Mouse (Mus musculus) hindbrain, embryonic 12.5 days (tissue): ENCODE results near the gene Nol10. TPM values are rescaled to one million over a fixed set of nuclear protein-coding genes. Genes with fewer than 3 reads are reported as not detected.

Experiments used
- ATAC-seq: fragments of 200-750 bp; cut with Nextera tagmentation; 2 replicates; pipeline ENCODE4 v1.8.0; 2017; ENCODE audit warnings: moderate TSS enrichment; ENCODE audit not compliant: low FRiP score
- H3K27ac ChIP-seq: fragments of 300-500 bp; sonication (generic); 2 replicates; pipeline ENCODE4 v1.5.1; 2016; ENCODE audit warnings: mild to moderate bottlenecking
- H3K27me3 ChIP-seq: fragments of 300-500 bp; sonication (generic); 2 replicates; pipeline ENCODE4 v1.6.1; 2016; ENCODE audit warnings: mild to moderate bottlenecking
- H3K36me3 ChIP-seq: fragments of 300-500 bp; sonication (generic); 2 replicates; pipeline ENCODE4 v1.6.1; 2016; ENCODE audit warnings: mild to moderate bottlenecking
- H3K4me1 ChIP-seq: fragments of 300-500 bp; sonication (generic); 2 replicates; pipeline ENCODE4 v1.6.1; 2016
- H3K4me2 ChIP-seq: fragments of 300-500 bp; sonication (generic); replicated peaks from 2 replicates; pipeline ENCODE4 v1.6.1; 2016; ENCODE audit warnings: mild to moderate bottlenecking
- H3K4me3 ChIP-seq: fragments of 300-500 bp; sonication (generic); 2 replicates; pipeline ENCODE4 v1.5.1; 2016; ENCODE audit warnings: mild to moderate bottlenecking
- H3K9ac ChIP-seq: fragments of 300-500 bp; sonication (generic); 2 replicates; pipeline ENCODE4 v1.6.1; 2016; ENCODE audit warnings: mild to moderate bottlenecking, moderate library complexity
- H3K9me3 ChIP-seq: fragments of 300-500 bp; sonication (generic); replicated peaks from 2 replicates; pipeline ENCODE4 v1.6.1; 2016; ENCODE audit warnings: mild to moderate bottlenecking
- WGBS: fragments of 180-500 bp; shearing (Covaris S2); methylation state at CpG from one replicate; pipeline ENCODE4 v1.1.7; 2016; 5-methylcytosine and 5-hydroxymethylcytosine counted together
- polyA plus RNA-seq: library from polyadenylated mRNA; unstranded; fragments of >200 nt; fragmentation: Nextera tagmentation; extraction: Ambion mirVana; gene quantifications from 2 replicates; pipeline ENCODE4 v1.2.1, GENCODE M21; 2016

Nol10 gene
- polyA plus RNA-seq, 1 experiment from 2014 or later, result 28.1 TPM

DNA sequence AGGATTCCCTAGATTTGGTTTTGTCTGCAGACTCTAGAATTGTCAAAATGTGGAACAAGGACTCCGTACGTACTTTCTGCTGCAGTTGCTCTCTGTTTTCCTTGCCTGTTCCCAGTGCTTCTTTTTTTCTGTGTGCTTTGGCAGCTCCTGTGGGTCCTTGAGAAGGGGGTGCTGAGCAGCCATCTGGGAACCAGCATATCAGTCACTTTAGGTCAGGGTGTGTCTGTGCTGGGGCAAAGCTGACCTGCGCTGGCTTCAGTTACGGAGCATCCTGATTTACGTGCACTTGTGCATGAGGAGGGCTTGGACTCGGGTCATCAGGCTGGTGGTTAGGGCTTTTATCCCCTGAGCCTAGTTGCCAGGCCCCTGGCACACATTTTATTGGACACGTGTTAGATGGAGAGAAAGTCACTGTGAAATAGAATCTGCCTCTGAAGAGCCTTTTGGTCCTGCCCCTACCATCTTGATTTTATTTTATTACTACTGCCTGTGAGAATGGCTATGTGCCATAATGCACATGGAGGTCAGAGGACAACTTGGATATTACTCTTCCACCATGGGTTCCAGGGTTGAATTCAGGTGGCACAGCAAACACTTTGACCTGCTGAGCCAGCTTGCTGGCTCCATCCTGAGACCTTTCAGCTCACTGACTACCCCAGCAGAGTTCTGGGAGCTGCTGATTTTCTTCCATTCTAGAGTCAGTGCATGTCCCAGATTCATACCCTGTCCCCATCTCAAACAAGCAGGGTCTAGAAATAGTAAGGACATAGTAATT, 21.5 kb downstream of the Nol10 start:
- ATAC-seq, result no peak
- Histone ChIP-seq H3K27ac (no peak overlapping the region), H3K36me3 (peaks cover 71% of the 10 kb centered on the region), H3K9me3 (no peaks in the 10 kb centered on the region), H3K4me3 (no peak overlapping the region), H3K4me1 (no peaks in the 10 kb centered on the region), H3K4me2 (no peak overlapping the region), H3K27me3 (no peaks in the 10 kb centered on the region), H3K9ac (no peak overlapping the region)
- 95% methylated on average over 7 of the region's 7 CpGs for WGBS

DNA sequence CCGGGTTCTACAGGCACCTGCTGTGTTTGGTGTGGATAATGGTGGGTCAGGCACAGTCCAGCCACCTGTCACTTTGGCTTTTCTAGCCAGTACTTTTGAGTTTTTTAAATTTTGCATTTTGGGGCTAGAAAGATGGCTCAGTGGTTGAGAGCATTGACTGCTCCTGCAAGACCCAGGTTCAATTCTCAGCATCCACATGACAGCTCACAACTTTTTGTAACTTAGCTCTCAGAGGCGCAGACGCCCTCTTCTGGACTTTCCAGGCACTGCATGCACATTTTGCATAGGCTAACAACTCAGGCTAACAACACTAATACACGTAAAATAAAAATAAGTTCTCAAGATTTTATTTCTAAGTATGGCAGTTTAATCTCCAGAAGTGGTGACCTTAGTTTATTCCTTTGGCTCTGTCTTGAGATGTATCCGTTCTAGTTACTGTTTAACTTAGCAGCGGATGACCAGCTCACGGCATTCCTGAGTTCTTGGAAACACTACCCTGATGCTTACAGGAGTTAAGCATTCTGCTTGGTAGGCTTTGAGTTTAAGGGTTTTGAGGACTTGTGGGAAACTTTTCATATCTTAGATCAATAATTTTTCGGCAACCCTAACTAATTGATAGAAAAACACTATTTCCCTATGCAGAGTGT, 23.5 kb downstream of the Nol10 start:
- Histone ChIP-seq H3K27me3 (no peaks in the 10 kb centered on the region), H3K9ac (no peak overlapping the region)
- WGBS, result 90% methylated on average over 8 of the region's 8 CpGs

DNA sequence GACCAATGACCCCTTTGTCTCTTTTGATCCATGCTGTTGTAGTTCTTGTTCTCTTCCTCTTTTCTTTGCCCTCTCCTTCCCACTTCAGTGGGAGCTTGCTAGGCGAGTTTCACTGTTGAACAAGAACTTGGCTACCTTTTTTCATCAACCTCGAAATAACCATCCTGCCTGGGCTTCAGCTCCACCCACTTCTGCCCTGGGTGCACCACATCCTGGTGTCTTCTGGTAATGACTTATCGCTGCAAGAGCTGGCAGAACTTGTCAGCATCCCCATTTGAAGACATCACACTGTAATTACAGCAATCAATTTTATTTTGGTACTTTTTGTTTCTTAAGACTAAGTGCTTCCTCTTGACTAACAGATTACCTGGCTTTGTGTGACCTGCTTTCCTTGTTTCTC, 24.4 kb downstream of the Nol10 start:
- no peak overlapping the region for H3K4me2 ChIP-seq
- no peaks in the 10 kb centered on the region for H3K27me3 ChIP-seq
- H3K9ac ChIP-seq, result no peak overlapping the region
- no peak for ATAC-seq
- H3K36me3 ChIP-seq, result peaks cover 90% of the 10 kb centered on the region
- no peak overlapping the region for H3K27ac ChIP-seq
- no peak overlapping the region for H3K4me3 ChIP-seq
- H3K9me3 ChIP-seq, result no peaks in the 10 kb centered on the region
- 87% methylated on average over 3 of the region's 3 CpGs for WGBS
- no peaks in the 10 kb centered on the region for H3K4me1 ChIP-seq

More for the DNA sequence above, 23.5 kb downstream of the Nol10 start:
- Histone ChIP-seq H3K27ac (no peak overlapping the region), H3K4me2 (no peak overlapping the region), H3K36me3 (peaks cover 84% of the 10 kb centered on the region), H3K4me3 (no peak overlapping the region), H3K9me3 (no peaks in the 10 kb centered on the region), H3K4me1 (no peaks in the 10 kb centered on the region)
- ATAC-seq, result no peak

DNA sequence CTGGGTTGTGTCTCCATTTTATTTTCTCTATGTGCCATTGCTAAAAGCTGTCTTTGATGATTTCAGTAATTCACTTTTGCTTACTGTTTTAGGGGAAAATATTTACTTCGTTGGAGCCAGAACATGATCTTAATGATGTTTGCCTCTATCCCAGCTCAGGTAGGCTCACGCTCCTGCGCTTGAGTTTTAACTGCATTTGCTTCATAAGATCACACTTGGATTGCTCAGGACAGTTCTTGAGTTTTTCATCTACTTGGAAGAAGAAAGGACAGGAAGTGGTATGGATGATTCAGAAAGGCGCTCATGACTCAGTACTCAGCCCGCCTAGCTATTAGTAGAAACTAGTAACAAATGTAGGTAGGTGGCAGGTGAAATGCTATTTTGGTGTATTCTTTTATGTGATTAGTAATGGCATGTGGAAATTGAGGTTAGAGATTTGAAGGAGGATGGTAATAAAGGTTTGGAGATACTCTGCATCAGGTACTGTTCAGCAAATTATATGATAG, 25.3 kb downstream of the Nol10 start:
- no peak overlapping the region for H3K27ac ChIP-seq
- ATAC-seq, result no peak
- no peaks in the 10 kb centered on the region for H3K9me3 ChIP-seq
- 94% methylated on average over 5 of the region's 5 CpGs for WGBS
- H3K4me2 ChIP-seq, result no peak overlapping the region
- H3K4me1 ChIP-seq, result no peaks in the 10 kb centered on the region
- H3K4me3 ChIP-seq, result no peak overlapping the region
- no peak overlapping the region for H3K9ac ChIP-seq
- H3K27me3 ChIP-seq, result no peaks in the 10 kb centered on the region
- H3K36me3 ChIP-seq, result peaks cover 85% of the 10 kb centered on the region

DNA sequence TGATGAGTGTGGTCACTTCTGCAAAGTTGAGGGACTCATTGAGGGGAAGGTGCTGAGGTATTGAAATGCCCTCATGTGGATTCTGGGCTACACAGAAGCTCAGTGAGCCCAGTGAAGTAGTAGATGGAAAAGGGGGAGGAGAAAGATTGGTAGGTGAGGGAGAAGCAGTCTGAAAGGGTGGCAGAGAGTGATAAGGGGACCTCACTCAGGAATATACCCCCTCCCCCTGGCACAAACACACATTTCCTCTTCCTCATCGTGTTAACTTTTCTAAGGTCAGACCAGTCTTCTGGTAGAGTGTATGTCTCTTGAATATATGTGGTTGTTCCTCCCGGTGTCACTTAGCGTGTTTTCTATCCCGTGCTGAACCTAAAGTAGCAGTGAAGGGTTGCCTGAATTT, 27.0 kb downstream of the Nol10 start:
- H3K27ac ChIP-seq, result no peak overlapping the region
- ATAC-seq, result no peak
- H3K27me3 ChIP-seq, result no peaks in the 10 kb centered on the region
- no peaks in the 10 kb centered on the region for H3K4me1 ChIP-seq
- H3K4me3 ChIP-seq, result no peak overlapping the region
- peaks cover 82% of the 10 kb centered on the region for H3K36me3 ChIP-seq
- no peaks in the 10 kb centered on the region for H3K9me3 ChIP-seq
- no peak overlapping the region for H3K4me2 ChIP-seq
- no peak overlapping the region for H3K9ac ChIP-seq
- WGBS, result 98% methylated on average over 4 of the region's 4 CpGs

DNA sequence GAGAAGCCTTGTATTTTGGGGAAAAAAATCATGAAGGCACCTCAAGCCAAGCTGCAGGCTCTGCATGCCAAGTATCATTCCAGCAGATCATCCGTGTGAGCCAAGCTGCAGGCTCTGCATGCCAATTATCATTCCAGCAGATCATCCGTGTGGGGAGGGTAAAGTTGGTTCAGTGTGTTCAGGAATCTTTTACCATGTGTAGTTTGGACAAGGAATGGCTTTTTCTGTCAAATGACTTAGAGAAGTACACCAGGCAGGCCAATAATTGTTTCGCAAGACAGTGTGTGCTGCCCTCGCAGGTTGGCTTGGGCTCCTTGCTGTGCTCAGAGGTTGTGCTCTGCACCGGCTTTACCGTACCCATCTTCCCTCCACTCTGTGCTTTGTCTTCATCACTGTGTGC, 28.3 kb downstream of the Nol10 start:
- Histone ChIP-seq H3K9ac (no peak overlapping the region), H3K4me3 (no peak overlapping the region), H3K36me3 (peaks cover 84% of the 10 kb centered on the region), H3K27me3 (no peaks in the 10 kb centered on the region), H3K4me1 (no peaks in the 10 kb centered on the region), H3K27ac (no peak overlapping the region), H3K4me2 (no peak overlapping the region), H3K9me3 (no peaks in the 10 kb centered on the region)
- ATAC-seq, result no peak
- 93% methylated on average over 6 of the region's 6 CpGs for WGBS

DNA sequence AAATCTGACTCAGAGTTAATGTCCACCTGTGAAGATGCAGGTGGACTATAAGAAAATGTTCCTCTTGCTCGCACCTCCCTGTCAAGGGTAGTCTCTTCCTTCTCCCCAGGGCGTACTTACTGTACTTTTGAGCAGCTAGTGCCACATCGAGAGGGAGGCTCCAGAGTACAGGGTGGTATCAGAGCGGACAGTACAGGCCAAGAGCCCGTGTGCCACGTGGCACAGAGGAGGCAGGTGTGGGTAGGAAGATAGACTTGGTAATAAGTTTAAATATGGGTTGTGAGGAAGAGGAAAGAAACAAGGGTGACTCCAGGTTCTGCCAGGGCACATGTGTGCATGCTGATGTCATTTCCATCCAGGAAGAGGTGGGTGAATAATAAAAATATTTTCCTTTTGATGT, 32.7 kb downstream of the Nol10 start:
- Histone ChIP-seq H3K4me1 (no peaks in the 10 kb centered on the region), H3K36me3 (peaks cover 55% of the 10 kb centered on the region), H3K9me3 (no peaks in the 10 kb centered on the region), H3K4me3 (no peak overlapping the region), H3K27ac (no peak overlapping the region), H3K4me2 (no peak overlapping the region), H3K27me3 (no peaks in the 10 kb centered on the region), H3K9ac (no peak overlapping the region)
- WGBS, result 93% methylated on average over 6 of the region's 6 CpGs
- no peak for ATAC-seq

DNA sequence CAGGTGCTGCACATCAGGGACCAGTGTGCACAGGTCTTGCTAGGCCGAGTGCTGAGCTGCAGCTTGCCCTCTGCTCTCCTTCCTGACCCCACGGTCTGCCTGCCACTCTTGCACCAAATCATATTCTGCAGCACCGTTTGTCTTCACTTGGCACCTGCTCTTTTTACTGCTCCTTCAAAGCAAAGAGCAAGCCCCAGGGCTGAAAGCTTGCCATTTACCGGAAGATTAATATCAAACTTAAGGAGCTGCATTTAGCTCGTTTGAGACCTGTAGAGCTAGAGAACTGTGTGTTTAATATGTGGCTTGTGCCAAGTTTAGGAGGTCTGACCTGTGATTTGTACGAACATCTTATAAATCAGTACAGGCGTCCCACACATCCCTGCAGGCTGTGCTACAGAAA, 34.5 kb downstream of the Nol10 start:
- H3K27ac ChIP-seq, result no peak overlapping the region
- no peak overlapping the region for H3K4me2 ChIP-seq
- H3K9me3 ChIP-seq, result no peaks in the 10 kb centered on the region
- no peaks in the 10 kb centered on the region for H3K27me3 ChIP-seq
- ATAC-seq, result no peak
- H3K9ac ChIP-seq, result no peak overlapping the region
- H3K4me3 ChIP-seq, result no peak overlapping the region
- H3K4me1 ChIP-seq, result no peaks in the 10 kb centered on the region
- H3K36me3 ChIP-seq, result peaks cover 38% of the 10 kb centered on the region
- WGBS, result 89% methylated on average over 7 of the region's 7 CpGs

DNA sequence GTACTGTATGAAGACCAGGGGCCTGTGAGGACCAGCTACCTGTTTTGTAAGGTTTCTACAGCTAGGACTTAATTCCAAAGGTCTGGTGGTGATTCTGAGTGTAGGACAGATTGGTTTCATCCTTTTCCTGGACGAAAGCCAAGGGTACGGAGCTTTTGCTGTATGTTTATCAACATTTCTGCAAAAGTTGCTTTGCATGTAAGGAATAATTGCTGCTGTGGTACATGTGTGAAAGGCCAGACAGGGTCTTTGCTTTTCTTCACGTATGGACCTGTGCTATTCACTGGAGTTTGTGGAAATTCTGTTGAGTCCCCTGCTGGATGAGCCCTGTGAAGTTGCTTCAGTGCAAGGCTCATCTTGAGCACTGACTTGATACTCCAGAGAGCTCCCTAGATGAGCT, 38.6 kb downstream of the Nol10 start:
- ATAC-seq, result no peak

DNA sequence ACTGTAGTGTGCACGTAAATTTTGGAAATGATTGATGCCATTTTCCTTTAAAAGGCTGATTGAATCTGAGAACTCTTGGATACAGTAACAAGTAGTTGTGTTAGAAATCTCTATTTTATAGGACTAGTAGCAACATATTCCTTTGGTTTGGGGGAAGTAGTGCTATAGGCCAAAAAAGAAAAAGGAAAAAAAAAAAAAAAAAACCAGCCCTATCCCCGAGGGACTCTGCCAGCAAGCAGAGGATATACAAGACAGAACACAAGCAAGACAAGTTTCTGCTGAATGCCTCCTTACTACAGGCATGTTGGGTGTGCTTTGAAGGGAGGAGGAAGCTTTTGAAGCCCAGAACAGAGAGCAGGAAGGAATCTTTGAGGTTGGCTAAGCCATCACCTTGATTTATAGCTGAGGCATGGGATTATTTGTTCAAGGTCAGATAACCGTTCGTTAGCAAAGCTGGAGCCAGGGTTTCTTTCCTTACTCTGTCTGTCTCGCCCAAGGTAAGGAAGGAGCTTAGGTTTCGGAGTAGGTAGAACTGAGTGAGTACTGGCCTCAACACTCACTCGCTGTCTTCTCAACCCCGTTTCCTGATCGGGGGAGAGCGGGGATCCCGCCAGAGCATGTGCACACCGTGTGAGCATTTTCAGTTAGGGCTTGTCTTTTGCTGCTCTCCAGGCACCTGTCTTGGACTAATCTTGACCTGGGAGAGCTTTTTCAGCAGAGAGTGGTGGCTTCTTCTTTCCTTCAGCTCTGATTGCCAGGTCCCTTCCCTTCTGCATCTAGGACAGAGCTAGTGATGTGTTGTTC, 39.3 kb downstream of the Nol10 start:
- H3K4me2 ChIP-seq, result no peak overlapping the region
- no peak for ATAC-seq
- H3K9me3 ChIP-seq, result no peaks in the 10 kb centered on the region
- WGBS, result 93% methylated on average over 12 of the region's 12 CpGs
- no peak overlapping the region for H3K4me3 ChIP-seq
- H3K4me1 ChIP-seq, result no peaks in the 10 kb centered on the region
- no peaks in the 10 kb centered on the region for H3K27me3 ChIP-seq
- H3K9ac ChIP-seq, result no peak overlapping the region
- no peak overlapping the region for H3K27ac ChIP-seq
- H3K36me3 ChIP-seq, result peaks cover 9% of the 10 kb centered on the region; the same call in 1 of the 2 replicates

More for the DNA sequence above, 38.6 kb downstream of the Nol10 start:
- H3K9ac ChIP-seq, result no peak overlapping the region
- peaks cover 14% of the 10 kb centered on the region for H3K36me3 ChIP-seq
- H3K9me3 ChIP-seq, result no peaks in the 10 kb centered on the region
- no peak overlapping the region for H3K4me2 ChIP-seq
- H3K4me1 ChIP-seq, result no peaks in the 10 kb centered on the region
- no peak overlapping the region for H3K4me3 ChIP-seq
- no peak overlapping the region for H3K27ac ChIP-seq
- 88% methylated on average over 3 of the region's 3 CpGs for WGBS
- H3K27me3 ChIP-seq, result no peaks in the 10 kb centered on the region

DNA sequence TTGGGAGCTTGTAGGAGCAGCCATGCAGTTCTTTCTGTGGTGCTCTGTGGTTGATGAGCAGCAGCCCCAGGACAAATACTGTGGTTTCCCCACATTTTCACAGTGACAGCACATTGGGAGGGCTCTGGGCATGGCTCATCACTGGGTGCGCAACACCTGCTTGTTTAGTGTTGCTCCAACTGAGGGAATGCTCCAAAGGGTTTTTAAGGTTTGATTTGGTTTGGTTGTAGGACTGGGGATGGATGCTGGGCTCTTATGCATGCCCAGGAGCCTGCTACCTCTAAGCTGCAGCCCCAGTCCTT, 39.8 kb downstream of the Nol10 start:
- Histone ChIP-seq H3K9ac (no peak overlapping the region), H3K4me2 (no peak overlapping the region), H3K4me3 (no peak overlapping the region), H3K9me3 (no peaks in the 10 kb centered on the region), H3K27ac (no peak overlapping the region), H3K36me3 (0 out of 2 replicates have a peak, but pooled peaks cover 4% of the 10 kb centered on the region), H3K4me1 (no peaks in the 10 kb centered on the region), H3K27me3 (no peaks in the 10 kb centered on the region)
- WGBS, result 96% methylated on average over 1 of the region's 1 CpGs
- no peak for ATAC-seq

DNA sequence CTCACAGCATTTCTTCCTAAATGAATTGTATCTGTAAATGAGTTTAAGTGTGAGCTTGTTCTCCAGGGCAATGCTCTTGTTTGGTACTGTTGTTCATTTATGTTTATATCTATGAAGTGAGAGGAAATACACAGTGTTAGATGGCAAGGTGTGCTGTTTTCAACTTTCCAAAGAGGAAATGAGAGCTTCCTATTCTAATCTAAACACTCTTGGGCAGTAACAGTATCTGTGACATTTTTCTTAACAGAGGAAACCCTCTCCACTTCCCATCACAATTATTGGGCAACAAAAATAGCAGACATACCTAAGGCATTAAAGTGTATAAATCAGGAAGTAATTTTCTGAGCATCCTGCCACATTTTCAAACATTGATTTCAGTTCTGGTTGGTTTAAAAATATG, 41.8 kb downstream of the Nol10 start:
- Histone ChIP-seq H3K4me1 (no peaks in the 10 kb centered on the region), H3K27me3 (no peaks in the 10 kb centered on the region), H3K9ac (no peak overlapping the region), H3K9me3 (no peaks in the 10 kb centered on the region), H3K36me3 (no peaks in the 10 kb centered on the region), H3K4me2 (no peak overlapping the region), H3K4me3 (no peak overlapping the region), H3K27ac (no peak overlapping the region)
- ATAC-seq, result no peak
